Mouse (Mus musculus): ENCODE measurements around the gene Gm17490.
A peak's percentile ranks its signal among the peaks of the same experiment; 100 is the strongest.
"Not testable (repeated sequence)": the region's sequence is repeated elsewhere in the genome, so short reads cannot be mapped to it uniquely, and the experiment has no call there.

The Gm17490 gene

GRCm38 (mm10) chr2:11623173-11623572 lies 2.9 kb downstream of the Gm17490 start:
- DNase-seq: no peak

GRCm38 (mm10) chr2:11619598-11619997 lies 6.5 kb downstream of the Gm17490 start:
- DNase-seq: no peak

- DNase-seq: no peak
These were observed 9.2 kb downstream of the Gm17490 start for GRCm38 (mm10) chr2:11616846-11617245.

- not testable (repeated sequence) for DNase-seq
These were observed 13.1 kb downstream of the Gm17490 start for GRCm38 (mm10) chr2:11612939-11613338.

GRCm38 (mm10) chr2:11606718-11607117 lies 19.3 kb downstream of the Gm17490 start:
- not testable (repeated sequence) for DNase-seq

GRCm38 (mm10) chr2:11604911-11605310 lies 21.2 kb downstream of the Gm17490 start:
- DNase-seq: no peak

- DNase-seq: no peak
These were observed 22.0 kb downstream of the Gm17490 start, which contains the start of gene Rbm17 for GRCm38 (mm10) chr2:11604053-11604452. Rbm17 (minus strand) TSS chr2:11604153.

- peak; percentile 96 to 99 for DNase-seq
These were observed 23.3 kb downstream of the Gm17490 start for GRCm38 (mm10) chr2:11602506-11603489.

GRCm38 (mm10) chr2:11601795-11602194 lies 24.3 kb downstream of the Gm17490 start:
- no peak for DNase-seq

- no peak for DNase-seq
These were observed 28.2 kb downstream of the Gm17490 start for GRCm38 (mm10) chr2:11597906-11598305.

- no peak for DNase-seq
These were observed 29.4 kb downstream of the Gm17490 start for GRCm38 (mm10) chr2:11596690-11597089.

- DNase-seq: no peak
These were observed 38.1 kb downstream of the Gm17490 start for GRCm38 (mm10) chr2:11587996-11588395.

- DNase-seq: no peak
These were observed 46.7 kb downstream of the Gm17490 start for GRCm38 (mm10) chr2:11579399-11579798.

- no peak for DNase-seq
These were observed 47.9 kb downstream of the Gm17490 start for GRCm38 (mm10) chr2:11578187-11578586.
